Mouse (Mus musculus): ENCODE measurements around the gene Cyp2c23. TPM values are rescaled to one million over a fixed set of nuclear protein-coding genes. Genes with fewer than 3 reads are reported as not detected.

The Cyp2c23 gene
- polyA plus RNA-seq, 1 experiment = not detected

GRCm38 (mm10) chr19:44000061-44000460 is 28.9 kb downstream of the Cyp2c23 start:
- 88% methylated on average over 1 of the region's 1 CpGs for whole genome bisulfite sequencing
- H3K27ac ChIP-seq (ENCODE audit: control insufficient read depth, insufficient read depth, low read length) = no peak overlapping the region
- H3K27me3 ChIP-seq (ENCODE audit: control insufficient read depth, insufficient read depth, low read length) = no peaks in the 10 kb centered on the region
- no peaks in the 10 kb centered on the region for H3K4me1 ChIP-seq (replicated peaks; ENCODE audit: control insufficient read depth, insufficient read depth, low read length)
- no peak overlapping the region for H3K4me3 ChIP-seq (ENCODE audit: control insufficient read depth, insufficient read depth, low read length)
- no peaks in the 10 kb centered on the region for H3K36me3 ChIP-seq (ENCODE audit: control insufficient read depth, insufficient read depth, low read length)
- no peak for TF ChIP-seq CTCF (IDR thresholded peaks at IDR 0.05; ENCODE audit: borderline replicate concordance, control insufficient read depth, extremely low read depth, insufficient read depth, low read length, poor library complexity)
- no peak for TF ChIP-seq POLR2A (IDR thresholded peaks at IDR 0.05; ENCODE audit: control insufficient read depth, extremely low read depth, insufficient read depth, low read length, poor library complexity)
- no peak for DNase-seq

DNA sequence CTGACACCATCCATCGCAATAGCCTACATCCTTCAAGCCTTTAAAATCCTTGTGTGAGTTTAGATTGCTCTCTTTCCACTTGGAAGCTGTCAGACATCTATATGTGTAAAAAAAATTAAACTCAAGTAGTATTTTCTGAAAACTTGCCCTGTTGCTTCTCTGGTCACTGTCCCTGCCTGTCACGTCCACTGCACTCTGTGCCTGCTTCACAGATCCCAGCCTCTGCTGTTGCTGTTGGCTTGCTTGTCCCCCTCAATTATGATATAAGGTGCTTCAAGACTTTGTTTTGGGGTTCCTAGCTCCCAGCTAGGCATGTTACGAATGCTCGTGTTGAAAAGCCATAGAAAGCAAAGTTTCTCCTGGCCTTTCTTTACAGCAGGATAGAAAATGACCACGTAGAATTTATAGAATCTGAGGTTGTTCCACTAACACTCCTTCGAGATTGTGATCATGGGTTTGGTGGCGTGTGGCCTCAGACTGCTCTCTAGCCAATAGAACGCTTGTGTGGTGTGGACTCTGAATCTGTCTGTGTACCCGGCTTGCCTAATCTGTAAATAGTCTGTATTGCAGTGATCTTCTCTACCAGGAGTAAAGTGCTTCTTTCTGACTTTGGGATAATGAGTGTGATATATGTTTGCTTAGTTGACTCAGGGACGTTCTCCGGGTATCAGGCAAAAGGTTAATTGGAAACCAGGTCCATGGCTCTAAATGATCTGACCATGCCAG is 30.0 kb downstream of the Cyp2c23 start:
- TF ChIP-seq CTCF (IDR thresholded peaks at IDR 0.05; ENCODE audit: borderline replicate concordance, control insufficient read depth, extremely low read depth, insufficient read depth, low read length, poor library complexity) (no peak), POLR2A (IDR thresholded peaks at IDR 0.05; ENCODE audit: control insufficient read depth, extremely low read depth, insufficient read depth, low read length, poor library complexity) (no peak)
- H3K27ac ChIP-seq (ENCODE audit: control insufficient read depth, insufficient read depth, low read length) = no peak overlapping the region
- H3K4me1 ChIP-seq (replicated peaks; ENCODE audit: control insufficient read depth, insufficient read depth, low read length) = no peaks in the 10 kb centered on the region
- 90% methylated on average over 11 of the region's 11 CpGs for WGBS
- no peak for DNase-seq
- H3K4me3 ChIP-seq (ENCODE audit: control insufficient read depth, insufficient read depth, low read length) = no peak overlapping the region
- H3K36me3 ChIP-seq (ENCODE audit: control insufficient read depth, insufficient read depth, low read length) = no peaks in the 10 kb centered on the region
- H3K27me3 ChIP-seq (ENCODE audit: control insufficient read depth, insufficient read depth, low read length) = no peaks in the 10 kb centered on the region

DNA sequence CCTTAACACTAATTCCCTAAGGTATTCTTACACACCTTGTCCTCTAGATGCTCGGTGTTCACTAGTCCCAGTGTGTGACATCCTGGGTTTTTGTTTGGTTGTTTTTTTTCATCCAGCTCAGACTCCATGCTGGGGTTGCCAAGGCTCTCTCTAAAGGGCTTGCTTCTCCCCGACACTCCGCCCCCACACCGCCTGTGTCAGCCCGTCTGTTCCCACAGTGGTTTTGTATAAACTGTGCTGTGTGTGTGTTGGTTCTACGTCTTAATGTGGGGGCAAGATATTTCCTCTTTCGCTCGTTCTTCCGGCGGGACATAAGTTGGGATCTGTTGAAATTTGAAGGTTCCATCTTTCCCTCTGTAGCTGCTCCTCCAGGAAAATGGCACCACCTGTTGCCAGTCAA is 30.9 kb downstream of the Cyp2c23 start:
- 79% methylated on average over 10 of the region's 10 CpGs for WGBS
- Histone ChIP-seq H3K36me3 (ENCODE audit: control insufficient read depth, insufficient read depth, low read length) (no peaks in the 10 kb centered on the region), H3K27ac (ENCODE audit: control insufficient read depth, insufficient read depth, low read length) (no peak overlapping the region)

DNA sequence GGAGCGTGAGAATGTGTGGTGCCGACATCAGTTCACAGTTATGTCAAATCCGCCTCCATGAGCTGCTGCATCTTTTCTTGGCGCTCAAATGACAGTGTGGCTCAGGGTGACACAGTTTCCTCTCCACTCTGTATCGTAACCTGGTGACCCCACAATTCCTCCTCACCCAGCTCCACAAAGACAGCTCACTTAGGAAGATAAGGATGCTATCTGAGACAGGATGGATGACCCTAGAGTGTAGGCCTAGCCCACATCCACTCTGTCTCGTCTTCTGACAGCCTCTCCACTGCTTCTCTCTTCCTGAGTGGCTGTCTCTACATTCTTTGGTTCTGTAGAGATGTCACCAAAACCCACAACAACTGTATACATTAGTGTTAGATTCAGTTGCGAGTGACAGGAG is 33.6 kb downstream of the Cyp2c23 start:
- TF ChIP-seq POLR2A (IDR thresholded peaks at IDR 0.05; ENCODE audit: control insufficient read depth, extremely low read depth, insufficient read depth, low read length, poor library complexity) = no peak
- no peak for TF ChIP-seq CTCF (IDR thresholded peaks at IDR 0.05; ENCODE audit: borderline replicate concordance, control insufficient read depth, extremely low read depth, insufficient read depth, low read length, poor library complexity)
- no peak overlapping the region for H3K4me3 ChIP-seq (ENCODE audit: control insufficient read depth, insufficient read depth, low read length)
- no peaks in the 10 kb centered on the region for H3K4me1 ChIP-seq (replicated peaks; ENCODE audit: control insufficient read depth, insufficient read depth, low read length)
- WGBS = 91% methylated on average over 7 of the region's 7 CpGs
- H3K36me3 ChIP-seq (ENCODE audit: control insufficient read depth, insufficient read depth, low read length) = no peaks in the 10 kb centered on the region
- no peak overlapping the region for H3K27ac ChIP-seq (ENCODE audit: control insufficient read depth, insufficient read depth, low read length)
- no peaks in the 10 kb centered on the region for H3K27me3 ChIP-seq (ENCODE audit: control insufficient read depth, insufficient read depth, low read length)
- no peak for DNase-seq

More for the DNA sequence above, 30.9 kb downstream of the Cyp2c23 start:
- DNase-seq = no peak
- no peaks in the 10 kb centered on the region for H3K27me3 ChIP-seq (ENCODE audit: control insufficient read depth, insufficient read depth, low read length)
- H3K4me3 ChIP-seq (ENCODE audit: control insufficient read depth, insufficient read depth, low read length) = no peak overlapping the region
- H3K4me1 ChIP-seq (replicated peaks; ENCODE audit: control insufficient read depth, insufficient read depth, low read length) = no peaks in the 10 kb centered on the region
- no peak for TF ChIP-seq POLR2A (IDR thresholded peaks at IDR 0.05; ENCODE audit: control insufficient read depth, extremely low read depth, insufficient read depth, low read length, poor library complexity)
- TF ChIP-seq CTCF (IDR thresholded peaks at IDR 0.05; ENCODE audit: borderline replicate concordance, control insufficient read depth, extremely low read depth, insufficient read depth, low read length, poor library complexity) = no peak

GRCm38 (mm10) chr19:43992464-43992863 is 36.5 kb downstream of the Cyp2c23 start:
- TF ChIP-seq CTCF (IDR thresholded peaks at IDR 0.05; ENCODE audit: borderline replicate concordance, control insufficient read depth, extremely low read depth, insufficient read depth, low read length, poor library complexity) (no peak), POLR2A (IDR thresholded peaks at IDR 0.05; ENCODE audit: control insufficient read depth, extremely low read depth, insufficient read depth, low read length, poor library complexity) (no peak)
- WGBS = 83% methylated on average over 4 of the region's 4 CpGs

DNA sequence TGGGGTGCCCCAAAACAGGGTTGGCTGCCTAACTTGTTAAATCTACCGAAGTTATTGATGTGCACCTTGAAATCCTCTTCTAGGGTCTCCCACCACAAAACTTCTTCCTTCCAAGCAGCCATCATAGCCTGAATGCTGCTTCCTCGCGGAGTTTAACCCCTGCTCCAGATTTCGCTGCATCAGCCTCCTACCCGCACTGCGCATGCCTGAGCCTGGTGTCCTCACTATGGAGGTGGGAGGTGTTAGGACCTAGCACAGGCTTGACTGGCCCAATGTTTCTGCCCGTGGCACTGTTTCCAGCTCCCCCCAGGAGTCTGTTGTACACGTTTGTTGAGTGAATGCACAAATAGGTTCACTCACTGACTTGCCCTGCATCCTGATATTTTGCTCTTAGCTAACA is 38.6 kb downstream of the Cyp2c23 start:
- Histone ChIP-seq H3K36me3 (ENCODE audit: control insufficient read depth, insufficient read depth, low read length) (no peaks in the 10 kb centered on the region), H3K27me3 (ENCODE audit: control insufficient read depth, insufficient read depth, low read length) (no peaks in the 10 kb centered on the region), H3K4me1 (replicated peaks; ENCODE audit: control insufficient read depth, insufficient read depth, low read length) (no peaks in the 10 kb centered on the region), H3K27ac (ENCODE audit: control insufficient read depth, insufficient read depth, low read length) (no peak overlapping the region), H3K4me3 (ENCODE audit: control insufficient read depth, insufficient read depth, low read length) (no peak overlapping the region)
- TF ChIP-seq POLR2A (IDR thresholded peaks at IDR 0.05; ENCODE audit: control insufficient read depth, extremely low read depth, insufficient read depth, low read length, poor library complexity) = no peak
- no peak for TF ChIP-seq CTCF (IDR thresholded peaks at IDR 0.05; ENCODE audit: borderline replicate concordance, control insufficient read depth, extremely low read depth, insufficient read depth, low read length, poor library complexity)
- WGBS = 86% methylated on average over 8 of the region's 8 CpGs
- DNase-seq = no peak

More at GRCm38 (mm10) chr19:43992464-43992863, 36.5 kb downstream of the Cyp2c23 start:
- Histone ChIP-seq H3K27me3 (ENCODE audit: control insufficient read depth, insufficient read depth, low read length) (no peaks in the 10 kb centered on the region), H3K27ac (ENCODE audit: control insufficient read depth, insufficient read depth, low read length) (no peak overlapping the region), H3K4me1 (replicated peaks; ENCODE audit: control insufficient read depth, insufficient read depth, low read length) (no peaks in the 10 kb centered on the region), H3K4me3 (ENCODE audit: control insufficient read depth, insufficient read depth, low read length) (no peak overlapping the region), H3K36me3 (ENCODE audit: control insufficient read depth, insufficient read depth, low read length) (no peaks in the 10 kb centered on the region)
- DNase-seq = no peak

Data from thymus, adult 2 months (tissue).